Mouse (Mus musculus) midbrain, embryonic 12.5 days (tissue): ENCODE measurements around the gene Olfr976. TPM values are rescaled to one million over a fixed set of nuclear protein-coding genes. Genes with fewer than 3 reads are reported as not detected.

Source experiments
- polyA plus RNA-seq: library from polyadenylated mRNA; unstranded; fragments of >200 nt; fragmentation: Nextera tagmentation; extraction: Ambion mirVana; gene quantifications from 2 replicates; pipeline ENCODE4 v1.2.1, GENCODE M21; 2016

Olfr976 gene
- polyA plus RNA-seq, 1 experiment from 2014 or later: not detected

Other genes with a start within 250 kb of the Olfr976 start
- not detected in 2 replicates for gene Olfr965, start 249.8 kb downstream of the Olfr976 start, polyA plus RNA-seq
- not detected in 2 replicates for gene Olfr150, start 230.2 kb downstream of the Olfr976 start, polyA plus RNA-seq
- not detected in 2 replicates for gene Olfr967, start 214.9 kb downstream of the Olfr976 start, polyA plus RNA-seq
- gene Olfr968, start 177.9 kb downstream of the Olfr976 start, polyA plus RNA-seq: not detected in 2 replicates
- not detected in 2 replicates for gene Olfr969, start 170.2 kb downstream of the Olfr976 start, polyA plus RNA-seq
- not detected in 2 replicates for gene Olfr970, start 152.3 kb downstream of the Olfr976 start, polyA plus RNA-seq
- not detected in 2 replicates for gene Olfr971, start 124.3 kb downstream of the Olfr976 start, polyA plus RNA-seq
- not detected in 2 replicates for gene Olfr972, start 94.7 kb downstream of the Olfr976 start, polyA plus RNA-seq
- not detected in 2 replicates for gene Olfr229, start 53.8 kb downstream of the Olfr976 start, polyA plus RNA-seq
- gene Olfr974, start 23.6 kb downstream of the Olfr976 start, polyA plus RNA-seq: not detected in 2 replicates
- not detected in 2 replicates for gene Olfr975, start 9.1 kb downstream of the Olfr976 start, polyA plus RNA-seq
- gene Olfr978, start 31.0 kb upstream of the Olfr976 start, polyA plus RNA-seq: not detected in 2 replicates
- not detected in 2 replicates for gene Olfr979, start 42.3 kb upstream of the Olfr976 start, polyA plus RNA-seq
- gene Olfr980, start 48.4 kb upstream of the Olfr976 start, polyA plus RNA-seq: not detected in 2 replicates
- not detected in 2 replicates for gene Olfr981, start 60.3 kb upstream of the Olfr976 start, polyA plus RNA-seq
- not detected in 2 replicates for gene Olfr982, start 112.7 kb upstream of the Olfr976 start, polyA plus RNA-seq
- not detected in 2 replicates for gene Olfr983, start 132.5 kb upstream of the Olfr976 start, polyA plus RNA-seq
- gene Olfr984, start 153.1 kb upstream of the Olfr976 start, polyA plus RNA-seq: not detected in 2 replicates
- gene Olfr985, start 169.1 kb upstream of the Olfr976 start, polyA plus RNA-seq: not detected in 2 replicates
- not detected in 2 replicates for gene Tmem225, start 187.0 kb upstream of the Olfr976 start, polyA plus RNA-seq
- not detected in 2 replicates for gene Olfr986, start 219.8 kb upstream of the Olfr976 start, polyA plus RNA-seq
- 8.4 and 9.1 TPM in 2 replicates for gene Zfp202, start 231.2 kb upstream of the Olfr976 start, polyA plus RNA-seq